Mouse (Mus musculus): Measurements from ENCODE around the gene Chdh. TPM values are rescaled to one million over a fixed set of nuclear protein-coding genes. Genes with fewer than 3 reads are reported as not detected.

Chdh gene
- total RNA-seq, 2 experiments from 2014 or later = 0.43 to 1.3 TPM

- DNase-seq (ENCODE audit: low spot score in 2 of 2) = no peak
Measured at GRCm38 (mm10) chr14:30054922-30055321, 46.1 kb downstream of the Chdh start.

DNA sequence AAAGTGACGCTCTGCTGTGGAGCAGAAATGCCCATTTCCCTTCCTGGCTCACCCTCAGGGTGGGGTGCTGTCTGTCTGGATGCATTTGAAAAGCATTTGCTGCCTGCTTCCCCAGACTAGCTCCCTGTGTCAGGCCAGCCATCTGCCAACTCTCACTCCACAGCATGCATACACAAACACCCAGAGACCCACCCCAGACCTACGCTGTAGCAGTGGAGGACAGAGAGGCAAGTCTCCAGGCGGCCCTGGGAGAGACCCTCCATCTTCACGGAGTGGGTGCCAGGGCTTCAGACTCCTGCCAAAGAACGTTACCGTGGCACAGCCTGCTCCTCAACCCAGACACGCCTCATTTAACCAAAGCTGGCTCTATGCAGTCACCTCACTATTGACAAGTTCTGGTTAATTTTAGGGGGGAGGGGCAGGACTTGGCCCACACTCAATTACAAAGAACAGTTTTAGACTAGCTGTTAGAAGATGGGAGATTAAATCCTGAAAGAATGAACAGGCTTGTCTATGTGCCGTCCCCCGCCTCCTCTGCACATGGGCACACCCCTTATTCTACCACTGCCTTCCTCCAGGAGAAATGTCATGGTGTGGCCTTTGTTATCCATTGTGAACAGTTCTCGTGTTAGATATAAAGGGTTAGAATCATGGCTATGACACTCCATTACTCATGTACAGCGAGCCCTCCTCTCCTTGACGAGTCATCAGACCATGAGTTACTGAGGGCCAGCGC is 47.4 kb downstream of the Chdh start:
- DNase-seq (ENCODE audit: low spot score in 2 of 2) = peak; percentile 51 to 67

DNA sequence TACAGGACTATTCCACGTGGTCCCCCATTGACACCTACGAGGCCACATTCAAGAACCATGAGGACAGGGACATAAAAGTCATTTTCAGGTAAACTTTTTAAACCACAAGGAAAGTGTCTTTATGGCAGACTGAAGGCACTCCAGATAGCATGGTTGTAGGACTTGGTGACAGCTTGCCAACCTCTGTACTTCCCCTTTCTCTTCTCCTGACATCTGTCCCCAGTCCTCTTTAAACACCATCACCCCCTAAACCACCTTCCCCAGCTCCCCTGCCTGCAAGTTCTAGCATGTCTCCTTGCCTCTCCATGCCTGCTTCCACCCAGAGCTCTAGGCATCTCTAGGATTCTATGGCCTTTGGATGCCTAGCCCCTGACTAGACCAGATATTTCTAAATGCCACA is 56.0 kb downstream of the Chdh start:
- no peak for DNase-seq (ENCODE audit: low spot score in 2 of 2)

- DNase-seq (ENCODE audit: low spot score in 2 of 2) = no peak
Measured at GRCm38 (mm10) chr14:30066752-30067151, 57.9 kb downstream of the Chdh start.

GRCm38 (mm10) chr14:30068566-30068965 is 59.7 kb downstream of the Chdh start:
- DNase-seq (ENCODE audit: low spot score in 2 of 2) = no peak

DNA sequence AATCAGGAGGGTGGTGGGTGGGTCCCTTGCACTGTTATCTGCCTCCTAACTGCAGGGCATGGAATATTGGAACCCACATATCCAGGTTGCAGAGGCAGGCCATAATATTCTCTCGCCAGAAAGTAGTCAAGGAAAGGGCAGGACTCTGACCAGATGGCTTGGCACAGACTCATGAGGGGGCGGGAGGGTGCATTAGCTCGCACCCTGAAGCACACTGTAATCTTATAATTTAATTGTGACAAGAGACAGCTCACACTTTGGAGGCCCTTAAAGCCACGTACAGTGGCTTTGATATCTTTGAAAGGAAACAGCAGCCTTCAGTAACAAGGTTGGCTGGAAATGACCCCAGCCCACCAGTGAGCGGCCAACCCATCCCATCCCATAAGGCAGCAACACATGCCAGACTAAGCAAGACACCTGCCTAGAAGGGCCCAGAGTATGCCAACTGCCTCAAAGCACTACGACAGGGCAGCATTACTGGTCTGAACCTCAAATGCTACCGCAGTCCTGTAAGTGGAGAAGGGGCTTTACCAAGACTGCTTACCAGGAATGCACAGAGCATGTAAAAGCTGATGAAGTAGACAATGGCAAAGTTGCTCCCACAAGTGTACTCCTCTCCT is 66.6 kb downstream of the Chdh start:
- no peak for DNase-seq (ENCODE audit: low spot score in 2 of 2)

GRCm38 (mm10) chr14:30078115-30078808 is 69.4 kb downstream of the Chdh start:
- no peak for DNase-seq (ENCODE audit: low spot score in 2 of 2)

GRCm38 (mm10) chr14:30079729-30080128 is 70.9 kb downstream of the Chdh start:
- no peak for DNase-seq (ENCODE audit: low spot score in 2 of 2)

Small RNAs within 50 kb of the gene (microRNA-seq; reads per million reads assigned to microRNA genes)
- 0.85 to 1.8 reads per million in 2 experiments for gene Mir6947

Other genes starting within 250 kb of the Chdh start
- 100 to 1,000 TPM; 136 to 149 TPM for gene Selenok, start 40.7 kb upstream of the Chdh start, total RNA-seq (2021)
- gene Actr8, start 30.7 kb upstream of the Chdh start, total RNA-seq (2021) = 10 to 100 TPM; 71.7 to 74.3 TPM
- gene Il17rb, start 127 bp upstream of the Chdh start, total RNA-seq (2021) = under 1 TPM; 0.71 to 0.76 TPM

Measured in layer of hippocampus, postnatal 14 days (tissue).